ENCODE assay signal across 8 mouse cellular contexts in genomic region chr15:96698658-96699448, GRCm38 (mm10). TPM values are rescaled to one million over a fixed set of nuclear protein-coding genes. Genes with fewer than 3 reads are reported as not detected.
DNase-seq lines count a peak whose midpoint lies in the region; ATAC-seq lines count a peak whose summit lies in the region.

No protein-coding gene starts in this region.

- H3K4me3 ChIP-seq in intestine, embryonic 14.5 days (ENCODE audit: low read depth, low read length): peak overlapping the region; percentile 85

- ATAC-seq in intestine, embryonic 14.5 days (replicated peaks; ENCODE audit: low FRiP score, low TSS enrichment, low read depth): peak; percentile 82
- peak; percentile 32 for ATAC-seq in megakaryocyte-erythroid progenitor cell, adult 5-6 weeks (replicated peaks; ENCODE audit: low FRiP score, low TSS enrichment, poor library complexity, severe bottlenecking)

- H3K4me2 ChIP-seq in intestine, embryonic 14.5 days (ENCODE audit: low read length): peak overlapping the region; percentile 96

- WGBS in intestine, embryonic 14.5 days: under 1% methylated on average over 77 of the region's 101 CpGs

- peak overlapping the region; percentile 99 for H3K27ac ChIP-seq in intestine, embryonic 14.5 days (ENCODE audit: low read depth)

- no peaks in the 10 kb centered on the region for H3K9me3 ChIP-seq in intestine, embryonic 14.5 days (ENCODE audit: control insufficient read depth, low read length)

- peak overlapping the region; percentile 100 for H3K9ac ChIP-seq in intestine, embryonic 14.5 days (ENCODE audit: low read length)

- intact Hi-C loops in left cerebral cortex, postnatal 25 days (cut with DNase I): loop anchor here (1.0 to 2.0 kb wide), 3 partner anchors 10 to 238 kb away; partner anchors contain the start of gene Scaf11

- no peaks in the 10 kb centered on the region for H3K27me3 ChIP-seq in intestine, embryonic 14.5 days (replicated peaks; ENCODE audit: control insufficient read depth, insufficient read depth, low read length)

- DNase-seq in adrenal gland, adult 8-10 months: peak; percentile 79
- peak; percentile 93 for DNase-seq in embryo, embryonic 11 days
- peak; percentile 89 for DNase-seq in gastrocnemius, postnatal 25 days
- peak; percentile 96 for DNase-seq in intestine, embryonic 14.5 days (ENCODE audit: low spot score)
- peak; percentile 83 to 84 for DNase-seq in left cerebral cortex, postnatal 25 days (ENCODE audit: low spot score in 2 of 2)
- DNase-seq in right cerebral cortex, postnatal 14 days: peak; percentile 86
- peak; percentile 85 for DNase-seq in urinary bladder, postnatal 25 days (ENCODE audit: low spot score)

- peaks cover 34% of the 10 kb centered on the region for H3K4me1 ChIP-seq in intestine, embryonic 14.5 days (replicated peaks; ENCODE audit: control insufficient read depth, insufficient read depth, low read length)

- peaks cover 45% of the 10 kb centered on the region for H3K36me3 ChIP-seq in intestine, embryonic 14.5 days (ENCODE audit: control insufficient read depth, insufficient read depth, low read length)

RNA-seq across cellular contexts. Expression of gene Slc38a2, which starts 0.7 kb away (rescaled TPM):
- total RNA-seq in adrenal gland, adult 8-10 months (2022): 100 to 1,000 TPM; 132 to 148 (median 137) TPM
- total RNA-seq in gastrocnemius, postnatal 25 days (2021): 100 to 1,000 TPM in 1 of 2 experiments, 10 to 100 TPM in 1; 73.8 to 112 TPM
- 129 and 141 TPM in 2 replicates for polyA plus RNA-seq in intestine, embryonic 14.5 days (2014; fragmentation: Nextera tagmentation; extraction: Ambion mirVana)
- 10 to 100 TPM; 81.3 to 86.1 TPM for total RNA-seq in left cerebral cortex, postnatal 25 days (2021)
- 86.7 and 86.9 TPM in 2 replicates for total RNA-seq in megakaryocyte-erythroid progenitor cell, adult 5-6 weeks (2014; fragmentation: Nextera tagmentation)
- 75.3 and 82.3 TPM in 2 replicates for total RNA-seq in megakaryocyte-erythroid progenitor cell, adult 5-6 weeks (2017)

RNA-seq across cellular contexts. Expression of gene Slc38a1, which starts 56.1 kb away (rescaled TPM):
- total RNA-seq in adrenal gland, adult 8-10 months (2022): 10 to 100 TPM; 23.1 to 32.4 (median 27.6) TPM
- 1 to 10 TPM; 1.4 to 2.2 TPM for total RNA-seq in gastrocnemius, postnatal 25 days (2021)
- polyA plus RNA-seq in intestine, embryonic 14.5 days (2014; fragmentation: Nextera tagmentation; extraction: Ambion mirVana): 124 and 126 TPM in 2 replicates
- 100 to 1,000 TPM in 1 of 2 experiments, 10 to 100 TPM in 1; 98.2 to 103 TPM for total RNA-seq in left cerebral cortex, postnatal 25 days (2021)
- 63.5 and 84.0 TPM in 2 replicates for total RNA-seq in megakaryocyte-erythroid progenitor cell, adult 5-6 weeks (2014; fragmentation: Nextera tagmentation)
- total RNA-seq in megakaryocyte-erythroid progenitor cell, adult 5-6 weeks (2017): 51.3 and 52.2 TPM in 2 replicates

Comparison
In these comparisons a context has a peak if more than half of its experiments do, and no peak if none do; other contexts are left out.
1. Peak in every context shown above with its lines: DNase-seq, ATAC-seq, H3K4me3 ChIP-seq and H3K27ac ChIP-seq.
2. RNA of gene Slc38a1, which starts 56.1 kb away (total RNA-seq): 98.2 to 103 TPM in left cerebral cortex, postnatal 25 days, 51.3 to 84.0 TPM in megakaryocyte-erythroid progenitor cell, adult 5-6 weeks and 23.1 to 32.4 TPM in adrenal gland, adult 8-10 months; 1.4 to 2.2 TPM in gastrocnemius, postnatal 25 days; every median in the first group is over 4 times any median in the second.